Mouse (Mus musculus) stomach, postnatal 0 days (tissue): Measurements from ENCODE around the gene Bicral.

Source experiments
- CTCF ChIP-seq: IDR thresholded peaks from 2 replicates; pipeline ENCODE4 v1.5.1; 2016; ENCODE audit warnings: antibody characterized with exemption, low read depth, mild to moderate bottlenecking, moderate library complexity
- EP300 ChIP-seq: optimal IDR thresholded peaks from 2 replicates; pipeline ENCODE3; 2016; ENCODE audit warnings: antibody characterized with exemption

GRCm38 (mm10) chr17:46772038-46772403, 86.3 kb downstream of the Bicral start:
- TF ChIP-seq CTCF (no peak), EP300 (no peak)
